Mouse (Mus musculus) liver, adult (tissue): ENCODE measurements at regions not wholly inside any gene's neighbourhood (a gene's known extent, or its start where the extent isn't known, plus 50 kb on each side); places are given as distances from the start of the nearest gene placed in this dataset.

Experiments used
- GATA4 ChIP-seq: IDR thresholded peaks from 2 replicates; pipeline ENCODE4 v1.6.1; 2014; ENCODE audit warnings: mild to moderate bottlenecking, low read length; ENCODE audit not compliant: insufficient replicate concordance

GRCm38 (mm10) chr3:15153710-15154109 is 178.4 kb downstream of the Gm9733 start:
- TF ChIP-seq GATA4, result no peak

GRCm38 (mm10) chr3:15154153-15154552 is 177.9 kb downstream of the Gm9733 start:
- no peak for TF ChIP-seq GATA4

GRCm38 (mm10) chr3:15156681-15157080 is 175.4 kb downstream of the Gm9733 start:
- no peak for TF ChIP-seq GATA4

DNA sequence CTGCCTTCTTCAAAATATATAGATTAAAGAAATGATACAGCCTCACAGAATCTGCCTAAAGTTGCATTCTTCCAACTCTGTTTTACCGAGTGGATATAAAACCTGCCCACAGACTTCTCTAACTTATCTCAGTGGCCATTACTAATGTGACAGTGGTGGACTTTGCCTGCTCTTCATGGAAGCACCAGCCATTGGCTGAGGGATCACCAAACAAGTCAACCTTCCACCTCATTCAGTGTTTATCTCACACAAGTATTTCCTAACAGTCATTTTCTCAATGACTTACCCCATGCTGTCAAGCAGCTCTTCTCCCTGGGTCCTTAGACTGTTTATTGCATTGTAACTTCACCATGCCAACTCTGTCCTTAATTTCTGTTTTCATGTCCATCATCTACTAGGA is 174.3 kb downstream of the Gm9733 start:
- TF ChIP-seq GATA4, result no peak

GRCm38 (mm10) chr3:15158926-15159325 is 173.2 kb downstream of the Gm9733 start:
- TF ChIP-seq GATA4, result no peak

- TF ChIP-seq GATA4, result no peak
Observed at GRCm38 (mm10) chr3:15159965-15160714, 172.0 kb downstream of the Gm9733 start.

DNA sequence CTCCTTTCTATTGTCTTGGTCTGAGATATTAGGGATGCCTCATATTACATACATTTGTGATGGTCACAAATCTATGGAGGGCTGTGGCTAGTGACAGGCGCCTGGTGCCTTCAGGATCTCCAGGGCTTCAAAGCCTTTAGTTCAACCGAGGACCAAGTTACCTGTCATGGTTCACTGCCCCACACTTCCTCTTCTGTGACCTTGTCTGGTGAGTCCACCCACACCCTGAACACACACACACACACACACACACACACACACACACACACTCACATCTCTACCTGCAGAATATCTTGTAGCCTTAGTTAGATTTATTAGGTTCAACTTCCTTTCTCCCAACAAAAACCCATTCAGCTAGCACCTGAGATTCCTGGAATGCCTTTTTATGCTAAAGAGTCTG is 156.3 kb downstream of the Gm9733 start:
- no peak for TF ChIP-seq GATA4

DNA sequence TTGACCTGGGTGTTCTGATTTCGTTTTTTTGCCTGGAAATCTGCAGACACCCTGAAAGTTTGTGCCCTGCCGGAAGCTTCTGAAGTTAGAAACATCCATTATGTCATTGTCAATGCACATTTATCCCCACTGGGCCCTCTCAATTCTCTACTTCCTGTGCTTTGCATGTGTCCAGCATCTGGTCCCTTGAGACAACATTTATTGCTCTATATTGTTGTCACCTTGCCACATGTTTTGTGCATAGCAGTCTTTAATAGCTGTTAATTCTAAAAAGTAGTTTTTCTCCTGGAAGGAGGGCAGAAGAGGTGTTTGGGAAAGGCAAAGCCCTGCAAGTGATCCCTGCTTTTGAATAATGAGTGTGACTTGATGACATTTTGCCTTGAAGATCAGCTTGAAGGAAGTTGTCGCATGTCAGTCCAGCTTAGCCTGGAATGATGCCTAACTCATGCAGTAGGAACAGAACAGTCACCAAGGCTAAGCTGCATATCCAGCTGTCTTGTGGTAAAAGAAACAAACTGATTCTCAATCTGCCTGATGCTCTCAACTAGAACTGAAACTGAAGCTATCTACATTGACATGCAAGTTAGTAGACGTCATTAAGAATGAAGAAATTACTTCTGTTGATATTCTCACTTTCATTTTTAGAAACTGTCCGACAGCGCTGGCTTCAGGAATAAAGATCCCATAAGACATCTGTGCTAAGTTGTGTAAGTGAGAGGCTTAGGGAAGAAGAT is 152.9 kb downstream of the Gm9733 start:
- TF ChIP-seq GATA4, result no peak

GRCm38 (mm10) chr3:15181111-15181510 is 151.0 kb downstream of the Gm9733 start:
- TF ChIP-seq GATA4, result no peak

DNA sequence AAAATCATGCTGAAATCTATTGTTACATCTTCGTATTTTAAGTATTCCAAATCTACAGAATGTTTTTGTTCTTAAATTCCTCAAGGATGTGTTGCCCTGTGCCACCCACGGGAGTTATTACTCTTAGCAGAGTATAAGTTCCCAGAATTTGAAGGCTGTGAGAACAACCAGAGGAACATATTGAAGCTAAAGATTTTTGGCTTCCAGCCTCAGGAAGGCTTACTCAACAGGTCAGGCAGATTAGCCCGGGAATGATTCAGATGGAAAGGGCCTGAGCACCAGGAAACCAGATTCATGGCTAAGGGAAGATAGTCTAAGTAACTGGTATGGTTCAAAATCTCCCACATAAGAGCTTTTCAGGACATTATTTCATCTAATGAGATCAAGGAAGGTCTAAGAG is 145.4 kb downstream of the Gm9733 start:
- TF ChIP-seq GATA4, result no peak

- no peak for TF ChIP-seq GATA4
Observed at GRCm38 (mm10) chr3:15194362-15194761, 137.7 kb downstream of the Gm9733 start.

DNA sequence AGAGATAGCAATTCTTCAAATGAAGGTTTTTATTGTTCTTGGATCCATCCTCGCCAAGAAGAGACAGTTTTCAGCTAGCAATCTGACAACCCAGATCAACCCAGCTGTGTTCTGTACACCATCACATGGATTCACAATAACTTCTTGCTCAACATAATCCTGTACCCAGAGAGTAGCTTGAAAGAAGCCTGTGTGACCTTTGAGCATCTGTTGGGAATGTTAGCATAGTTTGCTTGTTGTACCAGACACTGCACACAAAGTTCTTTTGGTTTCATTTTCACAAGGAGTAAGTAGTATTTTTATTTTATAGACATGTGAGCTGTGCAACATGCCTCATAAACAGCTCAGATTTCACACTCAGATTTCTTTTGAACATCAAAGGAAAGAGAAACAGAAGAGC is 136.0 kb downstream of the Gm9733 start:
- TF ChIP-seq GATA4, result no peak

DNA sequence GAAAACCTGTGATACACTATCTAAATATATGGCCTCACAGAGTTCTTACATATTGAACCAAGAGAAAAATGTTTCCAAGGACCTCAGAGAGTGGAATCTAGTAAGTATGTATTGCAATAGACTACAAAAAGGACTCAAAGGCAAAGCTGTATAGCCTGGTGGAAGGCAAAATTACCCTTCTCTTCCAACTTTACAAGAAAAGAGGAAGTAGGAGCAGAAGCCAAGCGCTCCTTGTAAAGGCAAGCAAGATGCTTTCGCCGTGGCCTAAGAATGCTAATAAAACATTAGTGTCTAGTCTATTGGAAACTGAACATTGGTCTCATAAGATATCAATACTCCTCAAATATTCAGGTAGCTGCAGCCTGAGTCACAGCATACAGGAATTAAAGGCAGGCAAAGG is 134.0 kb downstream of the Gm9733 start:
- no peak for TF ChIP-seq GATA4

DNA sequence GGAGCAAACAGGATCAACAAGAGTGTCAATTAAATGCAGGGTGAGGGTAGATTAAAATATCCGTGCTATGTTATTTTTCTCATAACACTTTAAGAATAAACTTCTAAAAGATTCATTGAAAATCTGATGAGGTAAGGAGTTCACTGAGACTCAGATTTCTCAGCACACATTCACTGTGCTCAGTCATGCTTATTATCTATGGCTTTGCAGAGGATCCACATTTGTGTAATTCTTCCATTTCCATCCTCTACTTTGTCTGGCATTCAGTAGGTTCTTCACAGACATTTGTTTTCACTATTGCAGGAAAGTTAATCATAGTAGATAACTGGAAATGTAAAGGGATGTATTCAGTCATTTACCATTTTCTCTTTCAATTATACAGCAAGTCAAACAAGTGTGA is 131.8 kb downstream of the Gm9733 start:
- TF ChIP-seq GATA4, result no peak

DNA sequence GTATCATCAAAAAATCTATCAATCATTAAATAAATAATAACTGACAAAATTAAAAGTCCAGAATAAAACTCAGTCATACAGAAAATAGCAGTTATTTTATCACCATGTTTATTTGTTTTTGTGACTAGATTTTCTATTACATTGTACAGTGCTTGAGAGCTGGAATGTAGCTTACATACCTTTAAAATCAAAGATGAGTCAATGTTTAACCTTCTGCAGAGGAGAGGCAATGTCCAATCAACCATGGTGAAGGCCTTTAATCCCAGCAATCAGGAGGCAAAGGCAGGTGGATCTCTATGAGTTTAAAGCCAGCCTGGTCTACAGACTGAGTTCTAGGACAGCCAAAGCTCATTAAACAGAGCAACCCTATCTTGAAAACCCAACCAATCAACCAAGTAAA is 131.1 kb downstream of the Gm9733 start:
- TF ChIP-seq GATA4, result no peak

DNA sequence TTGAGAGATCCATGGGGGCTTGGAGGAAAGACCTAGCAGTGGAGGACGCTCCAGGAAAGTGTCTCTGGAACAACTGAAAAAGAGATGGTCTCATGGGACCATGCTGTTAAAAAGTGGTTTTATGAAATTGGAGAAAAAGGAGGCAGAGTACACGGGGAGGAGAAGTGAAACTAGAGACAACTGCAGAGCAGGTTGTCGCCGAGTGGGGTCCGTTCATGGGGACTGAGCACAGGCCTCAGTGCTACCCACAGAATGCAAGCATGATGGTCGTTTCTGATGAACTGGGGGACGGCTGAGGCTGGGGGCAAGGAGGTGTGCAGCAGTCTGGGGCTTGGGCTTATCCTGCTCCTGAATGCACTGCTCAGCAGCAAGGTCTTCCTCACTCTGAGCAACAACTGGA is 129.3 kb downstream of the Gm9733 start:
- TF ChIP-seq GATA4, result no peak
